Mouse (Mus musculus) cerebellum, adult 8-10 months (tissue): ENCODE data around the gene Olfr1205.

Experiments
- DNase-seq: peaks from one replicate; pipeline ENCODE4 v3.0.0; 2022

The Olfr1205 gene

DNA sequence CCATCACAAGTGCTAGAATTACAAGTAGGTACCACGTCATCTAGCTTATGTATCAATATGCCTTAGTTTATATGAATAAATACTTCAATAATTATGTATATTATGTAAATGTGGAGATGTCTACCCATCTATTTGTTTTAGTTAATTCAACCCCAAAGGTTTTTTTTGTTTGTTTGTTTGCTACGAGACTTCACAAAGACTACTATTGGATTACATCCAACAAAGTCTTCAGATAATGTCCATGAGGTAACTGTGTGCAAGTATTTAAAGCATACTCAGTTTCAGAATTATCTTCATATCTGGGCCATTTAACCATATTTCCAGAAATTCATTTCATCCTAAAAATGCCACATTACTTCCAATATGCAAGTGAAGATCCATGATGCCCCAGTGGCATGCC, at the start of gene Olfr1205:
Olfr1205 (plus strand) TSS at position 301 of the 400 bp plus-strand sequence.
- DNase-seq: no peak

DNA sequence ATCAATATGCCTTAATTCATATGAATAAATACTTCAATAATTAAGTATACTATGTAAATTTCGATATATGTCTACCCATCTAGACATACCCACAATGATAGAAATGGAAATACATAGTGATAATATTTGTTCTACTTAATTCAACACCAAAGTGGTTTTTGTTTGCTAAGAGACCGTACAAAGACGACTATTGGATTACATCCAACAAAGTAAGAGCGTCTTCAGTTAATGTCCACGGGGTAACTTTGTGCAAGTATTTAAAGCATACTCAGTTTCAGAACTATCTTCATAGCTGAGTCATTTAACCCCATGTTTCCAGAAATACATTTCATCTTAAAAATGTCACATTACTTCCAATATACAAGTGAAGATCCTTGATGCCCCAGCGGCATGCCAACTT, 36.8 kb upstream of the Olfr1205 start, which contains the start of gene Olfr1201:
Olfr1201 (plus strand) TSS at position 301 of the 400 bp plus-strand sequence.
- no peak for DNase-seq

DNA sequence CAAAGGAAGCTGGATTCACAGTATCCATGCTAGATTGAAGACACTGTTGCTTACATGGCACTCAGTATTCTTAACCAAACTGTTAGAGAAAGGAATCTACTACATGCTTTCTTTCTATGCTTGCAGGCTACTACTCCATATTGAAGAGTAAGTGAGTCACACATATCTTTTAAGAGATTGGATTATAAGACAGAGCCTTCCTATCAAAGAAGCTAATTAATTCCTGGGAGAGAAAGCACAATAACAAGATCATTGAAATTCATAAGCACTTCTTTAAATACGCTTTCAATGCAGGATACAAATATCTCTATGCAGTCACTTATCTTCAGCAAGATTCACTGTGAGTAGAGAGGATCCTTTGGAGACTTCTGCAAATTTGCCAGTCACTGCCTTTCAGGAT, 15.3 kb upstream of the Olfr1205 start, which contains the start of gene Olfr1202:
Olfr1202 (plus strand) TSS at position 301 of the 400 bp plus-strand sequence.
- DNase-seq: no peak

DNA sequence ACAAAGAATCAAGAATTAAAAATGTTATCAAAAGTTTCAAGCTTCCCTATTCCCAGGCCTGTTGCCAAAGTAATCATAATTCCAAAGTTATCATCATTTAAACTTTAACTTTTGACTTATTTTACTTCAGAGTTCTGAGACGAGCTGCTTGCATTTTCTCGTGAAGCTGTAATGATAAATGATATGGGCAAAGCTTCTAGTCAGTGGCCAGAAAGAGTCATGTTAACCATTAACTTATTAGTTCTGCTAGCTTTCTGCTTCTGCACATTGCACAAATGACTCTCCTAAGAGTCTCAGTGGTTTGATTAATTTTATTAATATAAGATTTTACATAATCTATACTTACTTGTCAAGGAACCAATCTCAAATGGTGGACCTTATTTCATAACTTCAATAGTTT, 8.9 kb downstream of the Olfr1205 start:
- no peak for DNase-seq

DNA sequence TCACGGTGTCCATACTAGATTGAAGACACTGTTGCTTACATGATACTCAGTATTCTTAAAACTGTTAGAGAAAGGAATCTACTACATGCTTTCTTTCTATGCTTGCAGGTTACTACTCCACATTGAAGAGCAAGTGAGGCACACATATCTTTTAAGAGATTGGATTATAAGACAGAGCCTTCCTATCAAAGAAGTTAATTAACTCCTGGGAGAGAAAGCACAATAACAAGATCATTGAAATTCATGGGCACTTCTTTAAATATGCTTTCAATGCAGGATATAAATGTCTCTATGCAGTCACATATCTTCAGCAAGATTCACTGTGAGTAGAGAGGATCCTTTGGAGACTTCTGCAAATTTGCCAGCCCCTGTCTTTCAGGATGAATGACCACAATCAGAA, 19.5 kb downstream of the Olfr1205 start, which contains the start of gene Olfr1204:
Olfr1204 (plus strand) TSS at position 301 of the 400 bp plus-strand sequence.
- DNase-seq: no peak

DNA sequence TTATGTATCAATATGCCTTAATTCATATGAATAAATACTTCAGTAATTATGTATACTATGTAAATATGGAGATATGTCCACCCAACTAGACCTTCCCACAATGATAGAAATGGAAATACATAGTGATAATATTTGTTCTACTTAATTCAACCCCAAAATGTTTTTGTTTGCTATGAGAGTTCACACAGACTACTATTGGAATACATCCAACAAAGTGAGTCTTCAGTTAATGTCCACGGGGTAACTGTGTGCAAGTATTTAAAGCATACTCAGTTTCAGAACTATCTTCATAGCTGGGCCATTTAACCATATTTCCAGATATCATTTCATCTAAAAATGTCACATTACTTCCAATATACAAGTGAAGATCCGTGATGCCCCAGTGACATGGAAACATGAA, 33.4 kb downstream of the Olfr1205 start, which contains the start of gene Olfr1206:
Olfr1206 (plus strand) TSS at position 301 of the 400 bp plus-strand sequence.
- DNase-seq: no peak
